Mouse (Mus musculus): ENCODE measurements around the gene Uchl3. TPM values are rescaled to one million over a fixed set of nuclear protein-coding genes. Genes with fewer than 3 reads are reported as not detected.

Uchl3 gene
- total RNA-seq, 2 experiments from 2014 or later, result 85.8 to 90.6 TPM

DNA sequence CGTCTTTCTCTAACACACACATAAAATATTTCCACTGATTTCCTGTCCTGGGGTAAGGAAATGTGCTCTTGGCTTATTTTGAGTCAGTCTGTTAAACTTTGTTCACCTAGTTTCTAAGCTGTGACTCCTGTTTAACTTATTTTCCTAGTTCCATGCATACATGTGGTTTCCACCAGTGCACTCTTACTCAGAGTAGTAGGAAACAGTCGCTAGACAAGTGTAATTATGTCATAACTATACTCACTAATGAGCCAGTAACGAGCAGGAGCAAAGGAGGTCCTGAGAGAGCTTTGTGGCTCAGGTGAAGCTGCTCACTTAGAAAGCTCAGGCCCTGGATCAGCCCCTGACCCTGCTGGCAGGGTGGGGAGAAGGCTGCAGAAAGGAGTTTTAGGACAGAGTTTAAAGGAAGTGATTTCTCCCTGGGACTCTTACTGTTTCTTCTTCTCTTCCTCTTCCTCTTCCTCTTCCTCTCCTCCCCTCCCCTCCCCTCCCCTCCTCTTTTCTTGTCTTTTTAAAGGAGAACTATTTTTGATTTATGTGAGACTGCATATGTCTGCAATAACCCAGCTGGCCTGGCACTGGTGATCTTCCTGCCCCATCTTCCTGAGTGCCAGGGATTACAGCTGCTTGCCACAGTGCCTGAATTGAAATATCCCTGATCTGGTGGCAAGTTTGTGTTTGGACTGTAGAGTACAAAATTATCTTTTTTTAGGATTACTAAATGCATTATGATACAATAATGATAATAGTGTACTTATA lies 8.1 kb downstream of the Uchl3 start:
- no peak for ATAC-seq (replicated peaks; ENCODE audit: low FRiP score, low TSS enrichment, poor library complexity, severe bottlenecking)

DNA sequence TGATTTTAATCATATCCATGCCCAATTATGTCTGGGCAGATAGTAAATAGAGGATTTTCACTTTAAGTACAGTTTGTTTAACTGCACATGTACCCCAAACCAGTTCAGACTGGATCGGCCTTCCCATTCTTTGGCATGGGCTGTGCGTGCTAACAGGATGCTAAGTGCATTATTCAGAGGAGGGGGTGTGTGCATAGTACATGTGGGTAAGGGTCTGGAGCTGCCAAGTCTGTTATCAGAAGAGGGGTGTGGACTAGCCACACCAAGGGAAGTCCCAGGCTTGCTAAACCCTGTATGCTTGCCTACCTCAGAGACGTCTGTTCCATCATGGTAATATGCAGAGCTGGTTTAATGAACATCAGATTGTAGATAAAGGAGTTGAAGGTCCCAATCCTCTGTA lies 10.5 kb downstream of the Uchl3 start:
- ATAC-seq (replicated peaks; ENCODE audit: low FRiP score, low TSS enrichment, poor library complexity, severe bottlenecking), result no peak

DNA sequence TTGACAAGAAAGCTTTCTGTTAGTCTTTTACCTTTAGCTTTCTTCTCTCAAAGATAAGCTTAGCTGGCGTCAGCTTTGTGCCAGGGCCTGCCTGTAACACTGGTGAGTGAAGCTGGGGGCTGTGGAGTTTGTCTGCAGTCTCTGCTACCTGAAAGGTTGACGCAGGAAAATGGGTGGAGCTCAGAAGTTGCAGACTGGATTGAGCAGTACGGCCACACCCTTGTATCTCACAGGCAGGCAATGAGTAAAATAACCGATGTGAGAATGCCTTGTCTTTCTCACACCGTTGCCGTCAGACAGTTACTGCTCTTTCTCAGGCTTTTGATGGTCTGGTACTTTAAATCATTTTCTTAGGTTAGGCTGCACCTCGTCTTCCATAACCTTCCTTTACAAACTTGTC lies 12.3 kb downstream of the Uchl3 start:
- no peak for ATAC-seq (replicated peaks; ENCODE audit: low FRiP score, low TSS enrichment, poor library complexity, severe bottlenecking)

DNA sequence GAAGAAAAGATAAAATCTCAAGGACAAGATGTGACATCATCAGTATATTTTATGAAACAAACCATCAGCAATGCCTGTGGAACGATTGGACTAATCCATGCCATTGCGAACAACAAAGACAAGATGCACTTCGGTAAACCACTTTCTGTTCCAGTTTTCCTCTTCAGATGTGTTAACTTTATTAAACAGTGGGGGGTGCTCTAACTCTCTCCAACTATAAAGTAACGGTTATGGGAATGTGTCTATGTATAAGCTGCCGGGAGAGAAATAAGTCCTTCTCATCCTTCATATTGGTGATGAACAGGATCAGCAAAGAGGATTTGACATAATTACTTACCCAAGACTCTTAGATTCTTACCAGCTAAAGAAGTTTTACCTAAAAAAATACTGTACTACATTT lies 12.8 kb downstream of the Uchl3 start:
- ATAC-seq (replicated peaks; ENCODE audit: low FRiP score, low TSS enrichment, poor library complexity, severe bottlenecking), result no peak

DNA sequence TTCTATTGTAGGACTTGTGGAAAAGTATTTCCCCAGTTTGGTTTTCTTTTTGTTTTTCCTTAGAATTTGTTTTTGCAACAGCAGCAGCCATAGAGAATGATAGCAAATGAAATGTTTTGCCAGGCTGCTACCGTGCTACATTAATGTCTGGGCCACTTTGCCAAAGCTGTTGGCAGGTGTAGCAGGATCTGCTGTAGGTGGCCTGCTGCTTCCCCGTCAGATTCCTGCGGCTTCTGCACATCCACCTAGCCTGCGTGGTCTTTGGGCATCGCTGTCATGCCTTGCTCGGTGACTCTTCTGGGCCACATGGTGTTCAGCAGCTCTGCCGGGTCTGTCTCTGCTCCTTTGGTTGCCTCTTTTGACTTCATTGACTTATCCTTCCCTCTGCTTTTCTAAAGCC lies 14.9 kb downstream of the Uchl3 start:
- no peak for ATAC-seq (replicated peaks; ENCODE audit: low FRiP score, low TSS enrichment, poor library complexity, severe bottlenecking)

DNA sequence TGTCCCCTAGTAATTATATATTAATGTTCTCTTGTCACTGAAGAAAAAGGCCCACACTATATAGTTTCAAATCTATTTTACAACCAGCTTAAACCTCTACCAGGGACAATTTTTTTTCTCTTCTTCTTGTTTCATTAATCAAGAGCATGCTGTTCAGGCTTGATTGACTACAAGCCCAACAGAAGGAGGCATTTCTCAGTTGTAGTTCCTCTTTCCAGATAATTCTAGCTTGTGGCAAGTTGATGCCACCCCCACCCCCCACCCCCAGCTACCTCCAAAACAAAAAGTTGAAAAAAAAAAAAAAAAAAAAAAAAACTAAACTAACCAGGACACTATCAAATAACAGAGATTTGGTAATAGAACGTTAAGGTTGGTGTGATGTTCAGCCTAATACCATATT lies 18.5 kb downstream of the Uchl3 start:
- no peak for ATAC-seq (replicated peaks; ENCODE audit: low FRiP score, low TSS enrichment, poor library complexity, severe bottlenecking)

DNA sequence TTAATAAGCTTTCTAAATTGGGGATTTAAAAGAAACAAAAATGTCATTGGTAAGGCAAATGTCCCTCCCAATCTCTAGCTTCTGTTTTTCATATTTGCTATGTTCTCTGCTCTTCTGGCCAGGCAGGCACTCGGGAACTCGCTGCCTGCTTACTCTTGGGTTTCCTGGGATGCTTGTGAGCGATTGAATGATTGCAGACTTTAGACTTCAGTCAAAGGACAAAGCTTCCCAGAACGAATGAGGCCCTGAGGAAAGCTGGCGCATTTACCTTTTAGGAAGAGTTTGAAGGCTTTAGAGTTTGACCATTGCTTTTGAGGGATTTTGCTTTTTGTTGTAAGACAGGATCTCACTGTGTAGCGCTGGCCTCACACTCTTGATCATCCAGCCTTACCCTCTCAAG lies 33.9 kb downstream of the Uchl3 start:
- no peak for ATAC-seq (replicated peaks; ENCODE audit: low FRiP score, low TSS enrichment, poor library complexity, severe bottlenecking)

DNA sequence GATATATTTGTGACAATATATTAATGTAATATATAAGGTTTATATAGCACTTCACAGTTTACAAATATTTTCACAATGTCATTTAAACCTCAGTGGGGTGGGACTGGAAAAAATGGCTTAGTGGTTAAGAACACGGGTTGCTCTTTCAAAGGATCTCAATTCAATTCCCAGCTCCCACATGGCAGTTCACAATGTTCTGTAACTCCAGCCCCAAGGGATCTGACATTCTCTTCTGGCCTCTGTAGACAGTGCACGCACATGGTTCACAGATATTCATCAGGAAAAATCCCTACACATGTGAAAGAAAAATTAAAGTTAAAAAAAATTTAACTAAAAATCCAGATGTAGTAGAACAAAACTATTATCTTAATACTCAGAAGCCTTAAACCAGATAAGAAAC lies 34.6 kb downstream of the Uchl3 start:
- no peak for ATAC-seq (replicated peaks; ENCODE audit: low FRiP score, low TSS enrichment, poor library complexity, severe bottlenecking)

DNA sequence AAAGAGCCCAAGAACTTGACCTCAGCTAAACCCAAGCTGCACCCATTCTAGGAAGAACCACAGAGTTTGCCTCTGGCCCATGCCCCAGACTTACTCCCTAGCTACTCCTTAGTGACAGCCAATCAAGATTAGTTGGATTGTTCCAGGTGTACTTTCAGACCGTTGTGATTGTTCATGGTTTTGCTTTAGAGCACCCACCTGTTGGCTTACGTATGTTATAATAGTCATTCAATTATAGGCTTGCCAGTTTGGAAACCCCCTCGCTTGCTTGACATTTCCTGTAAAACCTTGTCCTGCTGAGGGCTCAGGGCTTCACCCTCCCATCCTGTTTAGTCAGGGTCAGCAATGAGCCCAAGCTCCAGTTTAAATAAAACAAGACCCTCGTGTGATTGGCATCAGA lies 50.7 kb downstream of the Uchl3 start:
- no peak for ATAC-seq (replicated peaks; ENCODE audit: low FRiP score, low TSS enrichment, poor library complexity, severe bottlenecking)

DNA sequence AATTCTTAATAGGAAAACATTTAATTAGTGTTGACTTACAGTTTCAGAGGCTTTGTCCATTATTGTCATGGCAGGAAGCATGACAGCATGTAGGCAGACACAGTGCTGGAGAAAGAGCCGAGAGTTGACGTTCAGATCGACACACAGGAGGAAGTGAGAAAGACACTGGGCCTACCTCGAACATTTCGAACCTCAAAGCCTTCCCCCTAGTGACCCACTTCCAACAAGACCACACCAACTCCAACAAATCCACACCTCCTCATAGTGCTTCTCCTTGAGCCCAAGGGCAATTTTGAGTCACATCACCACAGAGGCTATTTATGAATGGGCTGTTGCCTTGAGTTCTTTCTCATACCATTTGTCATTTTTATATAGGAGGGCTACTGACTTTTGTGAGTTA lies 53.3 kb downstream of the Uchl3 start:
- ATAC-seq (replicated peaks; ENCODE audit: low FRiP score, low TSS enrichment, poor library complexity, severe bottlenecking), result no peak

DNA sequence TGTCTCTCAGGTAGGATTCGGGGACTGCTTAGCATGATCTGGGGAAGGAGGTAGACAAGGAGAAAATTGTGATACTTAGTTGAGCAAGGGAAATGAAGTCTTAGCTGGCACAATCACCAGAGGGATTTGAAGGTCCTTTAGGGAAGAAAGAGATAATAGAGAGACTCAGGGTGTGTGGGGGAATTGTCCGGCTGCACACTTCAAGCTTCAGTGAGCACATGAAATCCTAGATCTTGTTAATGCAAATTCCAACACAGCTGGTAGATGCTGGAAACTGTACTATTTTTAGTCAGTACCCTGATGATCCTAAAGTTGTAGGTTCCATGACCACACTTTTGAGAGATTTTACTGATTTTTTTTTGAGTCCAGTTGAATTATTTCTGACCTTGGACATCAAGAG lies 60.6 kb downstream of the Uchl3 start:
- no peak for ATAC-seq (replicated peaks; ENCODE audit: low FRiP score, low TSS enrichment, poor library complexity, severe bottlenecking)

DNA sequence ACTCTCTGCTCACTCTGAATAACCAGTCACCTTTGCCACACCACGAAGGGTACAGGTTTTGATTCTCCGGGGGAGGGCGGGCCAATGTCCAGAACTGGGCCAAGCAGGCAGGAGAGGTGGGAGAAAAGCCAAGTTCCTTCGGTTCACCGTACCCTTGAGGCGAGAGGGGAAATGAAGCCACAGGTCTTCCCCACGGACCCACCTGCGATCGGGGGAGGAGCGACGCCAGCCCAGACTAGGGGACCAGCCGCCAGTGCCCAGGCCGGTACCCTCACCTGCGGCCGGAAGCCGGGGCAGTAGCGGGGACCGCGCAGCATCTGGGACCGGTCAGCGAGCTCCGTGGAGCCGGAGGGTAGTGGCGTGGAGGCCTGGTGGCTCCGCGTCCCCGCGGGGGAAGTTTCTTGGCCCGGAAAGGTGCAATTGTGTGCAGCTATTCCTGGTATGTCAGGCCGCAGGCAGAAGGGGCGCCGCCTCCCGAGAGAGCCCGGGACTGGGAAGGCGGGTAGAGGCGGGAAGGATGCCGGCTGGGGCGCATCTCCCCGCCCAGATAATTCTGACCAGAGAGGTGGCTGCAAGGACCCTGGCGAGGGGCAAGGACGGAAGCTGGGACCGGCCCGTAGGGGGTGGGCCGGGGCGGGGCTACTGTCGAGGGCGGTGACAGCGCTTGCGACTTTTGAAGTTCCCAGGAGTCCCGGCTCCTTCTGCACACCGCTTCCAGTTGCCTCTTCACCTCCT lies 75.6 kb downstream of the Uchl3 start, which contains the start of the genes Gm9922 and Lmo7:
TSS of gene Gm9922 (minus strand) at position 578 of the 735 bp plus-strand sequence.
TSS of gene Lmo7 (plus strand) at position 721 of the 735 bp plus-strand sequence.
- peak; percentile 80 for ATAC-seq (replicated peaks; ENCODE audit: low FRiP score, low TSS enrichment, poor library complexity, severe bottlenecking)

DNA sequence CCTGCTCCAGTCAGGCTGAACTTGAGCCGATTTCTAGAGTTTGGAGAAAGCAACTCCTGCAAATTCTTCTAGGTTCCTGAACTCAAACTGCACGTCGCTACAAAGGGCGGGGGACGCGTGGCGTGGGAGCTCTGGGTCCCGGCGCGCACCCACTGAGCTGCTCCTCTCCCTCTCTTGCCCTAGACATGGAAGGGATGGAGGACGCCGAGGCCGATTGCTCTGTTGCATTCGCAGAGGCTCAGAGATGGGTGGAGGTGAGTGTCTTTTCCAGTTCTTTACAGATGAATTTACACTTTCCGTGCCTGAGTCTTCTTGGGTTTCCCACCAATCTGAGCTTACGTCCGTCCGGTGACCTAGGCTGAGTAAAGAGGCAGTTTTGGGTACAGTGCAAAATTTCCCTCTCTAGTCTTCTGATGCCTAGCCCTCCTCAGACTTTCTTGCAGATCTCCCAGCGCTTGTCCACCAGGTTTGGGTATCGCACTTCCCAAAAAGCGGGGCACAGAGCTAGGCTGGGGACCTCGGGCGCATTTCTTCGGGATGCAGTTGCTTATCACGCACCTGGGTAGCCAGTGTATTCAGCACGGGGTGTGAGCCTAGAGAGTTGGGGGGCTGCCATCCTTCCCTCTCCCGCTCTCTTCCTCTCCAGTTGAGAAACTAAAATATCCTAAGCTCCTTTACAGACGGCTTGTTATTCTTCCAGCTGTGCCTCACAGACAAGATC lies 76.4 kb downstream of the Uchl3 start:
- ATAC-seq (replicated peaks; ENCODE audit: low FRiP score, low TSS enrichment, poor library complexity, severe bottlenecking), result peak; percentile 46; the same call in 1 of the 2 replicates

DNA sequence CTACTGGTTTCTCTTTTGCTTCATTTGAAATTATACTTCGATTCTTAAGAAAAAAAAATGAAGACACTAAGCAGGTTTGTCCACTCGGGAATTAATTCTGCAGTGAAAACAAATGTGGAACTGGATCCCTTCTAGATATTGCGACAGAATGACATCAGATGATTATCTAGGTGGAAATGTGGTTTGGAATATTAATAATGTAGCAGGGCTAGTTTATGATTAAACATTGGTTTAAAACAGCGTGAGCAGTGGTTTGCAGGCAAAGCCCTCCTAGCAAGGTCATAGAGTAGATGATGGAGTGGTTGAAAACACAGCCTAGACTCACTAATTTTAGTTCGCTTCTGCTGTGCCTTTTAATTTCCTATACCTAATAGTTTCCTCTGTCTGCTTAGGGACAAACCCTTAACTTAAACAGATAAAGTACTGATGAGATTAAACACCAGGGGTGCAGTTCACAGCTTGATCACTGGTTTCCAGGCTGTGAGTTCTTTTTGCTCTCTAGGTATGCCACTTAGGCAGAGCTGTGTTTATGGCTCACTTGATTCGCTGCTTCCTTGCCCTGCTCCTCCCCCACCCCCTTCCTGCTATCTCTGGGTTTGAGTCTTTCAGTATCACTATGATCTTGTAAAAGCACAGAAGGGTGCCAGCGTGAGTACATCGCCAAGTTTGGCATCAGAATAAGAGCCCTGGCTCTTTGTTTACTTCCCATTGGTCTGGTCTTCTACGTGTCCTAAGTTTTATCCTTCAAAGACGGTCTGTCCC lies 80.0 kb downstream of the Uchl3 start:
- no peak for ATAC-seq (replicated peaks; ENCODE audit: low FRiP score, low TSS enrichment, poor library complexity, severe bottlenecking)

DNA sequence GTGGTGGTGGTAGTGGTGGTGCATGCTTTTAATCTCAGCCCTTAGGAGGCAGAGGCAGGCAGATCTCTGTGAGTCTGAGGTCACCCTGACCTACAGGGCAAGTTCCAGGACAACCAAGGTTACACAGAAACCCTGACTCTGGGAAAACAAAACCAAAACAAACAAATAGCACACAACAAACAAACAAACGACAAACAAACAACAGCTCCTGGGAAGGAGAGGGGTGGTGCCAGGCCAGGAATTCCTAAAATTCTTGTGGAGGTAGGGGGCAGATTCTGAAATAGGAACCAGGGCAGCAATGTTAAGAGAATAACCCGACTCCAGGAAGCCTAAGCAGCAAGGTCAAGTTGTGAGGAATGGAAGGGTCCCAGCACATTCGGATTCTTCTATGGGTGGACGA lies 83.7 kb downstream of the Uchl3 start:
- ATAC-seq (replicated peaks; ENCODE audit: low FRiP score, low TSS enrichment, poor library complexity, severe bottlenecking), result no peak

Other genes starting within 250 kb of the Uchl3 start
- gene Tbc1d4, start 44.8 kb upstream of the Uchl3 start, total RNA-seq (2014; fragmentation: Nextera tagmentation), result 5.8 and 6.1 TPM in 2 replicates
- gene Tbc1d4, start 44.8 kb upstream of the Uchl3 start, total RNA-seq (2017), result 6.4 and 9.7 TPM in 2 replicates
- 50.8 and 57.6 TPM in 2 replicates for gene Commd6, start 13.3 kb upstream of the Uchl3 start, total RNA-seq (2014; fragmentation: Nextera tagmentation)
- gene Commd6, start 13.3 kb upstream of the Uchl3 start, total RNA-seq (2017), result 31.7 and 40.1 TPM in 2 replicates
- gene Gm9922, start 75.8 kb downstream of the Uchl3 start, total RNA-seq (2014; fragmentation: Nextera tagmentation), result not detected in 2 replicates
- gene Gm9922, start 75.8 kb downstream of the Uchl3 start, total RNA-seq (2017), result not detected in 2 replicates
- not detected in 2 replicates for gene Lmo7, start 76.0 kb downstream of the Uchl3 start, total RNA-seq (2014; fragmentation: Nextera tagmentation)
- not detected in 2 replicates for gene Lmo7, start 76.0 kb downstream of the Uchl3 start, total RNA-seq (2017)

All from megakaryocyte-erythroid progenitor cell, adult 5-6 weeks (primary cell).